Mouse (Mus musculus) ovary, adult 10 weeks (tissue): ENCODE results near the gene Id1. TPM values are rescaled to one million over a fixed set of nuclear protein-coding genes. Genes with fewer than 3 reads are reported as not detected.

Experiments used
- polyA plus RNA-seq: library from polyadenylated mRNA; stranded (reverse); fragments of 350-450 nt; fragmentation: Illumina TruSeq; extraction: RNeasy Lipid Tissue Mini Kit (QIAGEN cat#74804); gene quantifications from one replicate; pipeline ENCODE4 v1.2.3, GENCODE M21; 2014

Id1 gene
- polyA plus RNA-seq = 21.2 TPM

DNA sequence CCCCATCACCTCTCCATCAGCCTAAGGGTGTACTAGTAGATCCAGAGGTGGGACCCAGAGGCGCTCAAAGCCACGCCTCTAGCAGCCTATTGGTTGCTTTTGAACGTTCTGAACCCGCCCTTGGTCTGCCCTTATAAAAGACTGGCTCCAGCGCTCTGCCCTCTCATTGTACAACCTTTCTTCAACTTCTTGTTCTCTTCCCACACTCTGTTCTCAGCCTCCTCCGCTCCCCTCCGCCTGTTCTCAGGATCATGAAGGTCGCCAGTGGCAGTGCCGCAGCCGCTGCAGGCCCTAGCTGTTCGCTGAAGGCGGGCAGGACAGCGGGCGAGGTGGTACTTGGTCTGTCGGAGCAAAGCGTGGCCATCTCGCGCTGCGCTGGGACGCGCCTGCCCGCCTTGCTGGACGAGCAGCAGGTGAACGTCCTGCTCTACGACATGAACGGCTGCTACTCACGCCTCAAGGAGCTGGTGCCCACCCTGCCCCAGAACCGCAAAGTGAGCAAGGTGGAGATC lies at the start of gene Id1:
TSS of gene Id1 (plus strand) at position 162 of the 512 bp plus-strand sequence.

GRCm38 (mm10) chr2:152686806-152687267 lies 49.2 kb upstream of the Id1 start, which contains the start of gene Mcts2:
Mcts2 (plus strand) TSS chr2:152687035.

DNA sequence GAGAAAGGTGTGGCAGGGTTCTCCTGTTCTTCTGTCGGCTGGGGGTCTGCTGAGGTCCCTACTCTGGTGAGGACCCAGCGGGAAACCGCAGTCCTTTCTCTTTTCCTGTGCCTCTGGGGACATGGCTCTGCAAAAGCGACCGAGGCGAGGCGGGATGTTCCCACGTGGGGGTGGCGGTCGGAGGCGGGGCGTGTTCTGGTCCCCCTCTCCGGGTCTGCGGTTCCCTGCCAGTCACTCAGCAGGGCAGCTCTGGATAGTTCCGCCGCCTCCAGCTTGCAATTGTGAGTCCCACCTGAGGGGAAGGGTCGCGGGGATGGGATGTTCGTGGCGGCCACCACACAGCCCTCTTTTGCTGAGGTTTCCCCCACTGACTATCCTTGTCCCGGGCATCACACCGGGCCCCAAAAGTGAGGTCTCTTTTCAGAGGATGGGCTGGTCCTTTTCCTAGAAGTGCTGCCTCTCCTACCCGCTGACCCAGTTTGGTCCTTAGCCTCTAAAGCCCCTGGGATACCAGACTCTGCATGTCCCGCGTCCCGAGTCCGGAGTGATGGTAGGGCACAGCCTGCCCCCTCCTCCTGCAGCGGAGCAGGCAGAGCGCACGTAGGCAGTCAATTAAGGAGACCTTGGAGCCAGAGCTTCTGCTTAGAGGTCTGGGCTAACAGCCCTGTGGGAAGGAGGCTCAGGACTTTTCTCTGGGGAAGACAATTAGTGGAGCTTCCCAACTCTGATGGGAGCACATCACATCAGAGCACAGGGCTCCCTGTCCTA lies 18.1 kb downstream of the Id1 start, which contains the start of gene Cox4i2:
TSS of gene Cox4i2 (plus strand) at position 230 of the 768 bp plus-strand sequence.

Other genes starting within 250 kb of the Id1 start
- not detected for gene Defb22, start 246.1 kb upstream of the Id1 start, polyA plus RNA-seq
- not detected for gene Defb26, start 224.6 kb upstream of the Id1 start, polyA plus RNA-seq
- gene Defb28, start 218.0 kb upstream of the Id1 start, polyA plus RNA-seq = not detected
- gene Defb29, start 196.2 kb upstream of the Id1 start, polyA plus RNA-seq = not detected
- gene Gm17416, start 166.9 kb upstream of the Id1 start, polyA plus RNA-seq = not detected
- not detected for gene Defb21, start 163.5 kb upstream of the Id1 start, polyA plus RNA-seq
- 21.0 TPM for gene Defb19, start 155.9 kb upstream of the Id1 start, polyA plus RNA-seq
- gene Defb45, start 136.9 kb upstream of the Id1 start, polyA plus RNA-seq = not detected
- not detected for gene Defb36, start 131.9 kb upstream of the Id1 start, polyA plus RNA-seq
- not detected for gene Defb25, start 113.2 kb upstream of the Id1 start, polyA plus RNA-seq
- 1.5 TPM for gene Rem1, start 109.3 kb upstream of the Id1 start, polyA plus RNA-seq
- gene H13, start 66.8 kb upstream of the Id1 start, polyA plus RNA-seq = 35.9 TPM
- gene Mcts2, start 49.2 kb upstream of the Id1 start, polyA plus RNA-seq = 23.2 TPM
- not detected for gene Cox4i2, start 17.9 kb downstream of the Id1 start, polyA plus RNA-seq
- 28.0 TPM for gene Bcl2l1, start 95.5 kb downstream of the Id1 start, polyA plus RNA-seq
- 63.9 TPM for gene Tpx2, start 111.7 kb downstream of the Id1 start, polyA plus RNA-seq
- gene Mylk2, start 175.1 kb downstream of the Id1 start, polyA plus RNA-seq = not detected
- not detected for gene Foxs1, start 197.0 kb downstream of the Id1 start, polyA plus RNA-seq
- not detected for gene Dusp15, start 215.4 kb downstream of the Id1 start, polyA plus RNA-seq
- not detected for gene Ttll9, start 226.2 kb downstream of the Id1 start, polyA plus RNA-seq